Mouse (Mus musculus) midbrain, embryonic 13.5 days (tissue): ENCODE measurements around the gene Mbd3. TPM values are rescaled to one million over a fixed set of nuclear protein-coding genes. Genes with fewer than 3 reads are reported as not detected.

ENCODE experiments used
- ATAC-seq: fragments of 200-750 bp; cut with Nextera tagmentation; 2 replicates; pipeline ENCODE4 v1.8.0; 2017; ENCODE audit warnings: mild to moderate bottlenecking, moderate TSS enrichment, moderate library complexity
- H3K27ac ChIP-seq: fragments of 300-500 bp; sonication (generic); 2 replicates; pipeline ENCODE4 v1.5.1; 2015; ENCODE audit warnings: inconsistent platforms, mild to moderate bottlenecking, moderate library complexity
- H3K27me3 ChIP-seq: fragments of 300-500 bp; sonication (generic); 2 replicates; pipeline ENCODE4 v1.6.1; 2015; ENCODE audit warnings: mild to moderate bottlenecking, inconsistent platforms
- H3K36me3 ChIP-seq: fragments of 300-500 bp; sonication (generic); 2 replicates; pipeline ENCODE4 v1.6.1; 2015; ENCODE audit warnings: mild to moderate bottlenecking, inconsistent platforms
- H3K4me1 ChIP-seq: fragments of 300-500 bp; sonication (generic); replicated peaks from 2 replicates; pipeline ENCODE4 v1.6.1; 2015; ENCODE audit warnings: inconsistent platforms
- H3K4me2 ChIP-seq: fragments of 300-500 bp; sonication (generic); replicated peaks from 2 replicates; pipeline ENCODE4 v1.6.1; 2015; ENCODE audit warnings: moderate library complexity, mild to moderate bottlenecking, inconsistent platforms
- H3K4me3 ChIP-seq: fragments of 300-500 bp; sonication (generic); replicated peaks from 2 replicates; pipeline ENCODE4 v1.5.1; 2015; ENCODE audit warnings: mild to moderate bottlenecking, inconsistent platforms
- H3K9ac ChIP-seq: fragments of 300-500 bp; sonication (generic); replicated peaks from 2 replicates; pipeline ENCODE4 v1.6.1; 2015; ENCODE audit warnings: mild to moderate bottlenecking, inconsistent platforms
- H3K9me3 ChIP-seq: fragments of 300-500 bp; sonication (generic); 2 replicates; pipeline ENCODE4 v1.6.1; 2016; ENCODE audit warnings: mild to moderate bottlenecking, inconsistent platforms
- WGBS: fragments of 180-500 bp; shearing (Covaris S2); methylation state at CpG from one replicate; pipeline ENCODE4 v1.1.7; 2015; 5-methylcytosine and 5-hydroxymethylcytosine counted together
- polyA plus RNA-seq: library from polyadenylated mRNA; unstranded; fragments of >200 nt; fragmentation: Nextera tagmentation; extraction: Ambion mirVana; gene quantifications from 2 replicates; pipeline ENCODE4 v1.2.1, GENCODE M21; 2015

Gene Mbd3
- polyA plus RNA-seq, 1 experiment from 2014 or later = 257 TPM

- H3K4me3 ChIP-seq = peak overlapping the region; percentile 83
- ATAC-seq = no peak
- WGBS = 56% methylated on average over 10 of the region's 10 CpGs
- H3K36me3 ChIP-seq = peaks cover 53% of the 10 kb centered on the region
- 0 out of 2 replicates have a peak, but pooled peaks cover 4% of the 10 kb centered on the region for H3K9me3 ChIP-seq
- H3K27ac ChIP-seq = no peak overlapping the region
- H3K27me3 ChIP-seq = no peaks in the 10 kb centered on the region
- peak overlapping the region; percentile 90 for H3K9ac ChIP-seq
- H3K4me2 ChIP-seq = peak overlapping the region; percentile 93
- H3K4me1 ChIP-seq = peaks cover 35% of the 10 kb centered on the region
These were observed 6.3 kb upstream of the Mbd3 start for GRCm38 (mm10) chr10:80405481-80406173.

- no peak overlapping the region for H3K4me3 ChIP-seq
- H3K27ac ChIP-seq = no peak overlapping the region
- 0 out of 2 replicates have a peak, but pooled peaks cover 4% of the 10 kb centered on the region for H3K9me3 ChIP-seq
- 93% methylated on average over 4 of the region's 4 CpGs for WGBS
- H3K9ac ChIP-seq = no peak overlapping the region
- ATAC-seq = no peak
- H3K36me3 ChIP-seq = peaks cover 33% of the 10 kb centered on the region
- H3K4me2 ChIP-seq = no peak overlapping the region
- H3K27me3 ChIP-seq = no peaks in the 10 kb centered on the region
- peaks cover 44% of the 10 kb centered on the region for H3K4me1 ChIP-seq
These were observed 3.8 kb upstream of the Mbd3 start for GRCm38 (mm10) chr10:80403044-80403692.

GRCm38 (mm10) chr10:80400704-80401161, 1.4 kb upstream of the Mbd3 start:
- Histone ChIP-seq H3K4me3 (peak overlapping the region; percentile 64; the same call in 1 of the 2 replicates), H3K9me3 (0 out of 2 replicates have a peak, but pooled peaks cover 4% of the 10 kb centered on the region), H3K4me1 (peaks cover 48% of the 10 kb centered on the region), H3K27ac (no peak overlapping the region; the same call in 1 of the 2 replicates), H3K27me3 (no peaks in the 10 kb centered on the region), H3K9ac (peak overlapping the region; percentile 74), H3K36me3 (peaks cover 41% of the 10 kb centered on the region), H3K4me2 (peak overlapping the region; percentile 82)
- no peak for ATAC-seq
- 79% methylated on average over 4 of the region's 4 CpGs for WGBS

GRCm38 (mm10) chr10:80399973-80400703, 788 bp upstream of the Mbd3 start:
- Histone ChIP-seq H3K4me2 (peak overlapping the region; percentile 82), H3K27me3 (no peaks in the 10 kb centered on the region), H3K27ac (peak overlapping the region; percentile 99), H3K9me3 (0 out of 2 replicates have a peak, but pooled peaks cover 4% of the 10 kb centered on the region), H3K4me3 (peak overlapping the region; percentile 64), H3K9ac (peak overlapping the region; percentile 74), H3K36me3 (peaks cover 47% of the 10 kb centered on the region), H3K4me1 (peaks cover 45% of the 10 kb centered on the region)
- ATAC-seq = no peak
- WGBS = 16% methylated on average over 17 of the region's 17 CpGs

- peaks cover 51% of the 10 kb centered on the region for H3K36me3 ChIP-seq
These were observed 595 bp downstream of the Mbd3 start for GRCm38 (mm10) chr10:80398719-80399190.

GRCm38 (mm10) chr10:80398174-80398535, 1.2 kb downstream of the Mbd3 start:
- H3K4me3 ChIP-seq = peak overlapping the region; percentile 64
- no peaks in the 10 kb centered on the region for H3K9me3 ChIP-seq
- peak overlapping the region; percentile 89 for H3K4me2 ChIP-seq
- ATAC-seq = no peak
- peak overlapping the region; percentile 95 for H3K9ac ChIP-seq
- H3K27ac ChIP-seq = peak overlapping the region; percentile 99
- peaks cover 41% of the 10 kb centered on the region for H3K4me1 ChIP-seq
- H3K27me3 ChIP-seq = no peaks in the 10 kb centered on the region
- peaks cover 51% of the 10 kb centered on the region for H3K36me3 ChIP-seq
- WGBS = 0% methylated on average over 1 of the region's 1 CpGs

More at GRCm38 (mm10) chr10:80398719-80399190, 595 bp downstream of the Mbd3 start:
- under 1% methylated on average over 59 of the region's 59 CpGs for WGBS
- ATAC-seq = peak; percentile 83
- peaks cover 41% of the 10 kb centered on the region for H3K4me1 ChIP-seq
- H3K9me3 ChIP-seq = 0 out of 2 replicates have a peak, but pooled peaks cover 4% of the 10 kb centered on the region
- no peaks in the 10 kb centered on the region for H3K27me3 ChIP-seq
- peak overlapping the region; percentile 64 for H3K4me3 ChIP-seq
- H3K9ac ChIP-seq = peak overlapping the region; percentile 95
- peak overlapping the region; percentile 89 for H3K4me2 ChIP-seq
- H3K27ac ChIP-seq = peak overlapping the region; percentile 99

DNA sequence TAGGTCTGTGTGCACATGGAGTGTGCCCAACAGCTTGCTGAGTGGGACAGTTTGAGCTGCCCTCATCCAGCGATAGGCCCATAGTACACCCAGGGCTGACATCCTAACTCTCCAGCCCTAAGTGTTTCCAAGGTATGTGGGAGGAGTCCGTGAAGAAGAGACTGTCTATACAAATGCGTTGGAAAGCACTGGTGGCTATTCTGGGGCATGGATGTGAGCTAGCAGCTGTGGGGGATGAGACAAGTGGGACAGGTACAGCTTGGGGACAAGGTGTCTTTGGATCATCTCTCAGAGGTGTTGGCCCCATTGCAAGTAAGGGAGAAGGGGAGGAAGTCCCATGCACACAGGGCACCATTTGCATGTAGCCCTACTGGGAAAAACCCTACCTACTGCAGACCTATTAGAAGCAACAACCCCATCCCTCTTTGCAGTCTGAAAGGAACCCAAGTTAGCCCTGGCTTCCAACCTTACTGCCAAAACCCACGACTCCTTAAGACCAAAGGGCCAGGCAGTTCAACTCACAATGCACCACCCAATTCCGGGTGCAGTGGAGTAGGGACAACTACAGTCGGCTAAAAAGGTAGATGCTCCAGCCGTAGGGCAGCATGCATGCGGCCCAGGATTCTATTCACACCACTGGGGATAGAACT, 1.7 kb downstream of the Mbd3 start:
- Histone ChIP-seq H3K9me3 (no peaks in the 10 kb centered on the region), H3K36me3 (peaks cover 51% of the 10 kb centered on the region), H3K4me3 (peak overlapping the region; percentile 64), H3K4me2 (peak overlapping the region; percentile 89), H3K4me1 (peaks cover 41% of the 10 kb centered on the region), H3K9ac (peak overlapping the region; percentile 95), H3K27me3 (no peaks in the 10 kb centered on the region), H3K27ac (peak overlapping the region; percentile 99)
- ATAC-seq = no peak
- WGBS = 49% methylated on average over 8 of the region's 8 CpGs

DNA sequence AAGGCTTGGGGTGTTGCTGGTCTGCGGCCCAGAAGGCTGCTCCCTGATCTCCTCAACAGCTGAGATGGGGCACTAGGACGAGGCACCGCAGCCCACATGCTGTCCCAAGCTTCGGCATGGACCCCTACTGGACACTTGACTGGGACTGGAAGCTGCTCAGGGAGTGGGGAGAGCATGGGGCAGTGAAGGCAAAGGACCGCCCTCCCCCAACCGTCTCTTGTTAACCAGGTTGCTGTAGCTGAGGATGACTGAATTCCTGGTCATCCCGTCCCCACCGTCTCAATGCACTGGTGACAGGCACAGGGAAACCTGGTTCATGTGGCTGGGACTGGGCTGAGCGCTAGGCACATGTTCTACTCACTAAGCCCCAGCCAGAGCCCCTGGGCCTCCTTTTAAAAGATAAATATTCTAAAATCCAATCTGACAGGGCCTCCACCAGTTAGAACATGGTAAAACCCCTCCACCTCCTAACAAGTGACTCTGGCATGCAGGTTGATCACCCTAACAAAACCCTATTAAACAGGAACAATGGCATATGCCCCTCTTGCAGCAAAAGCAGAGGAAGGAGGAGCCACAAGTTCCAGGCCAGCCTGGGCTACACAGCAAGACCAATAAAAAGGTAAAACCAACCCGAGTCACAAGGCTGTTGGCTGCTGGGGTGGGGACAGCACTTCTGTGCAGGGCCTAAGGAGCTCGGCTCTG, 2.4 kb downstream of the Mbd3 start:
- no peaks in the 10 kb centered on the region for H3K27me3 ChIP-seq
- ATAC-seq = no peak
- WGBS = 91% methylated on average over 11 of the region's 11 CpGs
- peak overlapping the region; percentile 64 for H3K4me3 ChIP-seq
- H3K4me1 ChIP-seq = peaks cover 41% of the 10 kb centered on the region
- peak overlapping the region; percentile 99 for H3K27ac ChIP-seq
- peaks cover 51% of the 10 kb centered on the region for H3K36me3 ChIP-seq
- H3K4me2 ChIP-seq = peak overlapping the region; percentile 89
- H3K9me3 ChIP-seq = no peaks in the 10 kb centered on the region
- peak overlapping the region; percentile 95 for H3K9ac ChIP-seq

- Histone ChIP-seq H3K4me2 (no peak overlapping the region), H3K4me3 (no peak overlapping the region), H3K36me3 (peaks cover 64% of the 10 kb centered on the region), H3K9ac (no peak overlapping the region), H3K9me3 (no peaks in the 10 kb centered on the region), H3K27me3 (no peaks in the 10 kb centered on the region), H3K27ac (no peak overlapping the region), H3K4me1 (peaks cover 30% of the 10 kb centered on the region)
- no peak for ATAC-seq
- 96% methylated on average over 35 of the region's 35 CpGs for WGBS
These were observed 4.2 kb downstream of the Mbd3 start for GRCm38 (mm10) chr10:80395025-80395627.

DNA sequence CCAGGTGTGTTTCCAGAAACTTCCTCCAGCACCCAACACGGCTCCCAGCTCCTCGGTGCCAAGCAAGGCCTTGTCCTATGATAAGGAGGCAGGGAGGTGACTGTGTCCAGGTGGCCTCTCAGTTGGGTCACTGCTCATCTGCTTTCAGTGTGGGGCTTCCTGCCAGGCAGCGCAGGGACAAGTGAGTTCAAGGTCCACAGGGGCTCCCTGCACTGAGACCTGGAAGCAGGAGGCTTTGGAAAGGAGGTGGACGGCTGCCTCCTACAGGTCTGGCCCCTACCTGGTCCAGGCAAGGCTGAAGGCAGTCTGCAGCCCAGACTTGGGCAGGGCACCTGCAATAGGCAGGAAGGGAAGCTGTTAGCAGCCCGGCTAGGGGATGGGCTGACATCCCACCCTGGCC, 6.7 kb downstream of the Mbd3 start:
- Histone ChIP-seq H3K27ac (no peak overlapping the region), H3K9ac (no peak overlapping the region), H3K9me3 (no peaks in the 10 kb centered on the region), H3K4me1 (peaks cover 29% of the 10 kb centered on the region), H3K27me3 (no peaks in the 10 kb centered on the region), H3K36me3 (peaks cover 68% of the 10 kb centered on the region), H3K4me2 (no peak overlapping the region), H3K4me3 (no peak overlapping the region)
- no peak for ATAC-seq
- WGBS = 98% methylated on average over 5 of the region's 5 CpGs
